Mouse (Mus musculus): ENCODE data around the gene Fam163b.

GRCm38 (mm10) chr2:27156596-27156995, 14.3 kb upstream of the Fam163b start:
- TF ChIP-seq ZC3H11A (IDR thresholded peaks at IDR 0.05; ENCODE audit: borderline replicate concordance, low read depth, low read length): no peak
- TF ChIP-seq CHD2 (IDR thresholded peaks at IDR 0.05; ENCODE audit: low read depth, low read length): no peak
- TF ChIP-seq HCFC1 (IDR thresholded peaks at IDR 0.05; ENCODE audit: borderline replicate concordance, insufficient read depth, low read length): no peak
- TF ChIP-seq MAFK (IDR thresholded peaks at IDR 0.05; ENCODE audit: insufficient read depth, low read depth, low read length): no peak
- TF ChIP-seq ZNF384 (IDR thresholded peaks at IDR 0.05; ENCODE audit: low read depth, low read length): no peak
